Mouse (Mus musculus) spleen, adult 2 months (tissue): ENCODE results near the gene Slmap.
"Not testable (repeated sequence)": the region's sequence is repeated elsewhere in the genome, so short reads cannot be mapped to it uniquely, and the experiment has no call there.

Experiments used
- CTCF ChIP-seq: fragments of 200-500 bp; IDR thresholded peaks from 2 replicates; pipeline ENCODE4 v1.5.1; 2011; ENCODE audit warnings: mild to moderate bottlenecking, inconsistent platforms; ENCODE audit not compliant: insufficient read depth, insufficient read length, insufficient replicate concordance; ENCODE audit errors: extremely low read depth
- POLR2A ChIP-seq: fragments of 200-500 bp; IDR thresholded peaks from 2 replicates; pipeline ENCODE4 v1.6.1; 2011; ENCODE audit warnings: low read depth, low read length, inconsistent platforms

- TF ChIP-seq CTCF, POLR2A: not testable (repeated sequence)
Observed at GRCm38 (mm10) chr14:26385659-26386058, 149.1 kb downstream of the Slmap start.
